Mouse (Mus musculus): ENCODE measurements around the gene Adar.

GRCm38 (mm10) chr3:89755283-89755682 lies 40.5 kb downstream of the Adar start:
- TF ChIP-seq POLR2A (IDR thresholded peaks at IDR 0.05; ENCODE audit: borderline replicate concordance, extremely low read depth, low read depth, low read length) (no peak), CTCF (IDR thresholded peaks at IDR 0.05; ENCODE audit: insufficient read depth, low read length) (no peak)
